Mouse (Mus musculus): ENCODE data around the gene Utp14a. TPM values are rescaled to one million over a fixed set of nuclear protein-coding genes. Genes with fewer than 3 reads are reported as not detected.

Gene Utp14a
- polyA plus RNA-seq, 1 experiment from 2014 or later = 11.8 TPM

- peak overlapping the region; percentile 54 for H3K9ac ChIP-seq (ENCODE audit: low read depth, low read length)
- H3K4me2 ChIP-seq (ENCODE audit: low read length) = peak overlapping the region; percentile 61
- 19% methylated on average over 16 of the region's 16 CpGs for WGBS
- H3K27me3 ChIP-seq (replicated peaks; ENCODE audit: control insufficient read depth, insufficient read depth, low read length) = no peaks in the 10 kb centered on the region
- no peak overlapping the region for H3K27ac ChIP-seq (ENCODE audit: low read depth, low read length)
- H3K36me3 ChIP-seq (ENCODE audit: control insufficient read depth, insufficient read depth, low read length) = no peaks in the 10 kb centered on the region
- 0 out of 2 replicates have a peak, but pooled peaks have one; percentile 18 for ATAC-seq
- peak overlapping the region; percentile 55 for H3K4me3 ChIP-seq (ENCODE audit: low read length)
- H3K9me3 ChIP-seq (ENCODE audit: control insufficient read depth, low read length) = no peaks in the 10 kb centered on the region
- no peaks in the 10 kb centered on the region; the same call in 1 of the 2 replicates for H3K4me1 ChIP-seq (ENCODE audit: control insufficient read depth, insufficient read depth, low read depth, low read length)
Observed at GRCm38 (mm10) chrX:48257011-48257410, 349 bp downstream of the Utp14a start.

- no peaks in the 10 kb centered on the region for H3K9me3 ChIP-seq (ENCODE audit: control insufficient read depth, low read length)
- H3K36me3 ChIP-seq (ENCODE audit: control insufficient read depth, insufficient read depth, low read length) = peaks cover 3% of the 10 kb centered on the region
- ATAC-seq = no peak
- no peak overlapping the region for H3K4me2 ChIP-seq (ENCODE audit: low read length)
- H3K4me1 ChIP-seq (ENCODE audit: control insufficient read depth, insufficient read depth, low read depth, low read length) = no peaks in the 10 kb centered on the region
- no peak overlapping the region for H3K9ac ChIP-seq (ENCODE audit: low read depth, low read length)
- H3K27me3 ChIP-seq (replicated peaks; ENCODE audit: control insufficient read depth, insufficient read depth, low read length) = no peaks in the 10 kb centered on the region
- H3K4me3 ChIP-seq (ENCODE audit: low read length) = no peak overlapping the region
- WGBS = 87% methylated on average over 4 of the region's 4 CpGs
- H3K27ac ChIP-seq (ENCODE audit: low read depth, low read length) = no peak overlapping the region
Observed at GRCm38 (mm10) chrX:48271671-48272070, 15.0 kb downstream of the Utp14a start.

- no peak overlapping the region for H3K9ac ChIP-seq (ENCODE audit: low read depth, low read length)
- no peak for ATAC-seq
Observed at GRCm38 (mm10) chrX:48274634-48275033, 18.0 kb downstream of the Utp14a start.

GRCm38 (mm10) chrX:48278103-48278502 is 21.4 kb downstream of the Utp14a start:
- no peak overlapping the region for H3K4me3 ChIP-seq (ENCODE audit: low read length)
- no peaks in the 10 kb centered on the region for H3K4me1 ChIP-seq (ENCODE audit: control insufficient read depth, insufficient read depth, low read depth, low read length)
- H3K36me3 ChIP-seq (ENCODE audit: control insufficient read depth, insufficient read depth, low read length) = peaks cover 3% of the 10 kb centered on the region
- H3K4me2 ChIP-seq (ENCODE audit: low read length) = no peak overlapping the region
- no peak overlapping the region for H3K27ac ChIP-seq (ENCODE audit: low read depth, low read length)
- no peaks in the 10 kb centered on the region for H3K27me3 ChIP-seq (replicated peaks; ENCODE audit: control insufficient read depth, insufficient read depth, low read length)
- H3K9ac ChIP-seq (ENCODE audit: low read depth, low read length) = no peak overlapping the region
- 41% methylated on average over 3 of the region's 3 CpGs for WGBS
- ATAC-seq = no peak
- H3K9me3 ChIP-seq (ENCODE audit: control insufficient read depth, low read length) = no peaks in the 10 kb centered on the region

More at GRCm38 (mm10) chrX:48274634-48275033, 18.0 kb downstream of the Utp14a start:
- Histone ChIP-seq H3K4me1 (ENCODE audit: control insufficient read depth, insufficient read depth, low read depth, low read length) (no peaks in the 10 kb centered on the region), H3K4me3 (ENCODE audit: low read length) (no peak overlapping the region), H3K4me2 (ENCODE audit: low read length) (no peak overlapping the region), H3K9me3 (ENCODE audit: control insufficient read depth, low read length) (no peaks in the 10 kb centered on the region), H3K27me3 (replicated peaks; ENCODE audit: control insufficient read depth, insufficient read depth, low read length) (no peaks in the 10 kb centered on the region), H3K27ac (ENCODE audit: low read depth, low read length) (no peak overlapping the region), H3K36me3 (ENCODE audit: control insufficient read depth, insufficient read depth, low read length) (peaks cover 3% of the 10 kb centered on the region)
- 86% methylated on average over 10 of the region's 10 CpGs for WGBS

- Histone ChIP-seq H3K4me1 (ENCODE audit: control insufficient read depth, insufficient read depth, low read depth, low read length) (no peaks in the 10 kb centered on the region), H3K9ac (ENCODE audit: low read depth, low read length) (peak overlapping the region; percentile 70), H3K4me3 (ENCODE audit: low read length) (peak overlapping the region; percentile 50), H3K4me2 (ENCODE audit: low read length) (peak overlapping the region; percentile 64), H3K36me3 (ENCODE audit: control insufficient read depth, insufficient read depth, low read length) (no peaks in the 10 kb centered on the region), H3K27ac (ENCODE audit: low read depth, low read length) (peak overlapping the region; percentile 87), H3K9me3 (ENCODE audit: control insufficient read depth, low read length) (no peaks in the 10 kb centered on the region), H3K27me3 (replicated peaks; ENCODE audit: control insufficient read depth, insufficient read depth, low read length) (no peaks in the 10 kb centered on the region)
- peak; percentile 91 for ATAC-seq
- 13% methylated on average over 30 of the region's 37 CpGs for WGBS
Observed at GRCm38 (mm10) chrX:48284386-48285005, 27.8 kb downstream of the Utp14a start.

- H3K4me2 ChIP-seq (ENCODE audit: low read length) = peak overlapping the region; percentile 64
- ATAC-seq = peak; percentile 86
- peak overlapping the region; percentile 50 for H3K4me3 ChIP-seq (ENCODE audit: low read length)
- no peaks in the 10 kb centered on the region for H3K36me3 ChIP-seq (ENCODE audit: control insufficient read depth, insufficient read depth, low read length)
- WGBS = 23% methylated on average over 22 of the region's 42 CpGs
- H3K9ac ChIP-seq (ENCODE audit: low read depth, low read length) = peak overlapping the region; percentile 70
- H3K27ac ChIP-seq (ENCODE audit: low read depth, low read length) = peak overlapping the region; percentile 87
- H3K4me1 ChIP-seq (ENCODE audit: control insufficient read depth, insufficient read depth, low read depth, low read length) = no peaks in the 10 kb centered on the region
- no peaks in the 10 kb centered on the region for H3K27me3 ChIP-seq (replicated peaks; ENCODE audit: control insufficient read depth, insufficient read depth, low read length)
- H3K9me3 ChIP-seq (ENCODE audit: control insufficient read depth, low read length) = no peaks in the 10 kb centered on the region
Observed at GRCm38 (mm10) chrX:48285006-48285650, 28.5 kb downstream of the Utp14a start.

GRCm38 (mm10) chrX:48285651-48286021 is 29.0 kb downstream of the Utp14a start:
- 17% methylated on average over 16 of the region's 34 CpGs for WGBS
- H3K4me1 ChIP-seq (ENCODE audit: control insufficient read depth, insufficient read depth, low read depth, low read length) = no peaks in the 10 kb centered on the region
- peak overlapping the region; percentile 64 for H3K4me2 ChIP-seq (ENCODE audit: low read length)
- peak overlapping the region; percentile 50 for H3K4me3 ChIP-seq (ENCODE audit: low read length)
- H3K27ac ChIP-seq (ENCODE audit: low read depth, low read length) = peak overlapping the region; percentile 61
- peak; percentile 72 for ATAC-seq
- H3K9ac ChIP-seq (ENCODE audit: low read depth, low read length) = peak overlapping the region; percentile 58
- no peaks in the 10 kb centered on the region for H3K9me3 ChIP-seq (ENCODE audit: control insufficient read depth, low read length)
- no peaks in the 10 kb centered on the region for H3K36me3 ChIP-seq (ENCODE audit: control insufficient read depth, insufficient read depth, low read length)
- H3K27me3 ChIP-seq (replicated peaks; ENCODE audit: control insufficient read depth, insufficient read depth, low read length) = no peaks in the 10 kb centered on the region

GRCm38 (mm10) chrX:48286488-48286887 is 29.8 kb downstream of the Utp14a start:
- H3K36me3 ChIP-seq (ENCODE audit: control insufficient read depth, insufficient read depth, low read length) = no peaks in the 10 kb centered on the region
- no peaks in the 10 kb centered on the region for H3K27me3 ChIP-seq (replicated peaks; ENCODE audit: control insufficient read depth, insufficient read depth, low read length)
- 34% methylated on average over 6 of the region's 6 CpGs for WGBS
- H3K9ac ChIP-seq (ENCODE audit: low read depth, low read length) = no peak overlapping the region
- H3K9me3 ChIP-seq (ENCODE audit: control insufficient read depth, low read length) = no peaks in the 10 kb centered on the region
- no peak overlapping the region for H3K27ac ChIP-seq (ENCODE audit: low read depth, low read length)
- ATAC-seq = no peak
- no peaks in the 10 kb centered on the region for H3K4me1 ChIP-seq (ENCODE audit: control insufficient read depth, insufficient read depth, low read depth, low read length)
- no peak overlapping the region for H3K4me3 ChIP-seq (ENCODE audit: low read length)
- no peak overlapping the region for H3K4me2 ChIP-seq (ENCODE audit: low read length)

GRCm38 (mm10) chrX:48288008-48288407 is 31.3 kb downstream of the Utp14a start:
- WGBS = 75% methylated on average over 4 of the region's 4 CpGs
- H3K4me3 ChIP-seq (ENCODE audit: low read length) = no peak overlapping the region
- no peaks in the 10 kb centered on the region for H3K36me3 ChIP-seq (ENCODE audit: control insufficient read depth, insufficient read depth, low read length)
- ATAC-seq = no peak
- H3K4me2 ChIP-seq (ENCODE audit: low read length) = no peak overlapping the region
- H3K9ac ChIP-seq (ENCODE audit: low read depth, low read length) = no peak overlapping the region
- H3K4me1 ChIP-seq (ENCODE audit: control insufficient read depth, insufficient read depth, low read depth, low read length) = no peaks in the 10 kb centered on the region
- H3K27ac ChIP-seq (ENCODE audit: low read depth, low read length) = no peak overlapping the region
- no peaks in the 10 kb centered on the region for H3K9me3 ChIP-seq (ENCODE audit: control insufficient read depth, low read length)
- H3K27me3 ChIP-seq (replicated peaks; ENCODE audit: control insufficient read depth, insufficient read depth, low read length) = no peaks in the 10 kb centered on the region
